Mouse (Mus musculus): Measurements from ENCODE around the gene Spi1.
A peak's percentile ranks its signal among the peaks of the same experiment; 100 is the strongest.

Spi1 gene

DNA sequence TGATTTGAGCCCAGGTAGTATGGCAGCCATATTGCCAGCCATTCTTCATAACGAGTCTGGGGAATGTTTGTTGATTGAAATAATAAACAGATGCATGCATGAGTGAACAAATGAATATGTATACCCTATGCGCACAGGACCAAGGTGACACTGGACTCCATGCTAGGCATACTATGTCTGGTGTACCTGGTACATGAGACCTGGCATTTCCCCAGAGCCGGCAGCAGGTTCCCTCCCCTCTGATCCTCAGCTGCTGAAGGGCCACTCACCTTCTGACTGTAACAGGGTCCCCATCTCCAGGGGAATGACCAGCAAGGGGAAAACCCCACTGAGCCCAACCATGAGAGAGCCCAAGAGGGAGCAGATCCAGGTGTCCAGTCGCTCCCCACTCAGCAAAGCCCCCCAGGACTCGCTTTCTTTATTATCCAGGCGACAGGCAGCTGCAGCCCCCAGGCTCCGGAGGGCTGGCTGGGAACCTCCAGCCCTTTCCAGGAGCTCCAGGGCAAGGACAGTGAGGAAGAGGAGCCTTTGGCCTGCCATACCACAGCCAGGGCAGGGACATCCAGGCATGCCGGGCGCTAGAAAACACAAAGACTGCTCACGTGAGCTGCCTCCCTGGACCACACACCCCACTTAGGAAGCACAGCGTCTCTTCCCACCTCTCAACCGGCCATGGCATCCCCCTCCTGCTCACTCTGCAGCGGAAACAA is 13.9 kb upstream of the Spi1 start:
- no peak for DNase-seq (ENCODE audit: low read depth, low spot score)

DNA sequence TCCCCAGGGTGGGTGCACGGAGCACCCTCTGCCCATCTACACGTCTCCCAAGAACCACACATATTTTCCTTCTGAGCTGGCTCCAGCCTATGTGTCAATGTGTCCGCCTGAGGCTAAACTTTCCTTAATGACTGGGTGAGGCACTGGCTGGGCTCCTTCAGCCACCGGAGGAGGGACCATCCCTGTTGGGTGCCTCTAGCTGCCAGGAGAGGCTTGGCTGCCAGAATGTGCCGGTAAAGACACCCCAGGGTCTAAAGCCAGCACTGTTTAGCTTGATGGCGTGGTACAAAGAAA is 13.4 kb upstream of the Spi1 start:
- no peak for DNase-seq (ENCODE audit: low read depth, low spot score)

DNA sequence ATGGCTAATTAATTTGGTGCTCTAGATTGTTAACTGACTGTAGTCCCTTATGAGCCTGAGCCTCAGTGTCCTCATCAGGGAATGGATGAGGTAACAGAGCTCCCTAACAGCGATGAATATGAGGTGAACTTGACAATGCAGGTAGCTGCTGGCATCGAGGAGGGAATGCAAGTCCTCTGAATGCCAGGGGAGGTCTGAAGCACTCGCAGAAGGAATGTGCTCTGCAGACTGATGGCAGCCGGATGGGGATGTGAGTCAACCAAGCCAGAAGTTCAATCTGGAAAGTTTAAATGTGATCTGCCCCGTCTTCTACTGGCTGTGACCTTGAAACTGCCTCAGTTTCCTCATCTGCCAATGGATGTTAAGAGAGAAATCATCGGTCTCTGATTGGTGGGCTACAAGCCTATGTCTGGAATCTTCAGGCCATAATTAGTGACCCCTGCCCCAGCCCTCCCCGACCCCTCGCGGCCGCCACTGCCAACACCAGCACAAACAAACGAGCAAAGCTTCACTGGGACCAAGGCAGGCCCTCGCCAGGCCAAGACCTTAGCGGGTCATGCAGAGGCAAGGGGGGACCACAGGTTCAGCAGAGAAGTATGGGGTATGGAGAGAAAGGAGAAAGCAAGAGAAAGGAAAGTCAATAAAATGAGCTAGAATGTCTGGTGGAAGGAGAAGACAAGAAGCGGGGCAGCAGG is 12.7 kb upstream of the Spi1 start:
- DNase-seq (ENCODE audit: low read depth, low spot score) = no peak

DNA sequence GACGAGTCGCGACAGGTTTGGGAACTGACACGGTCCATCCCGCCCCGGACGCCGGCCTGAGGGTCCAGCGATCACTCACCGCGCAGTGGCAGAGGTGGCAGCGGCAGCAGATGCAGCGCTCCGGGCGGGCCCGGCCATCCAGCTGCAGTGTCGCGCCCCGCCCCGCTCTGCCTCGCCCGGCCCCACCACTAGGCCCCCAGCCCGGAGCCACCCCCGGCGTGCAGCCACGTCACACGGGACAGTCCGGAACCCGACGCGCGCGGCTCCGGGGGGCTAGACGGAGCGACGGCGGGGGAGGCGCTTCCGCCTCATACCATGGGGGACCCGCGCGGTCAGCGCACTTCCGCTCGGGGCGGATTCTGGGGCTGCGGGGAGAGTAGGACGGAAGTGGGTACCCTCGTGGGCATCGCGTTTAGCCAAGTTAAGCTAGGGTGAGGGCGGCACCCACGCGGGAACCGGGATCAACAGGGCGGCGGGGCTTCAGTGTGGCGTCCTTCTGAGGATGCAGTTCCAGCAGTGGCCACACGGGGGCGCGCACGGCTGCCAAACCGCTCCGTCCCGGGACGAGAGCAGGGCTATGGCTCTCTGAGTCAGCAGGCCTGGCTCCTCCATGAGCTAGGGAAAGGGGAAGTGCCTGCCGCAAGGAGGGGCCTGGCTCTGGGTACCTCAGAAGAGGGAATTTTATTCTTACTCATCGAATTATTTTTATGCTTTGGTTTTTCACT is 12.0 kb upstream of the Spi1 start, which contains the start of gene Slc39a13:
Gene Slc39a13 (minus strand): TSS at position 342 of the 725 bp plus-strand sequence.
- peak; percentile 85 for DNase-seq (ENCODE audit: low read depth, low spot score)

DNA sequence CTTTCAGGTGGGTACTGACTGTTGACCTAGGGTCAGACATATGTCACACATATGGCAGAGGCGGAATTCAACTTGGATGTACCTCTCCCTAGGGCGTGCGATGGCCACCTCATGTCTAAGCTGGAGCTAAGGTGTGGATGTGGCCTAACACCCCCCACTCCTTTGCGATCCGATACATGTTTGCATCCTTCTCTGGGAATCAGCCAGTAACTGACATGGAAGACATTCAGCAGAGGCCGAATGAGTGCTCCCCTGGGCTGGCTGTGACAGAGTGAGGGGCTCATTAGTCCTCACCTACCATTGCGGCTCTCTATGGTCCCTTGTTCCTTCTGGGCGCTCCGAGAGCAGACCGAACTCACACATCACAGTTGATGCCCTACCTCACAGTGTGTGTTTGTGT is 11.1 kb upstream of the Spi1 start:
- no peak for DNase-seq (ENCODE audit: low read depth, low spot score)

DNA sequence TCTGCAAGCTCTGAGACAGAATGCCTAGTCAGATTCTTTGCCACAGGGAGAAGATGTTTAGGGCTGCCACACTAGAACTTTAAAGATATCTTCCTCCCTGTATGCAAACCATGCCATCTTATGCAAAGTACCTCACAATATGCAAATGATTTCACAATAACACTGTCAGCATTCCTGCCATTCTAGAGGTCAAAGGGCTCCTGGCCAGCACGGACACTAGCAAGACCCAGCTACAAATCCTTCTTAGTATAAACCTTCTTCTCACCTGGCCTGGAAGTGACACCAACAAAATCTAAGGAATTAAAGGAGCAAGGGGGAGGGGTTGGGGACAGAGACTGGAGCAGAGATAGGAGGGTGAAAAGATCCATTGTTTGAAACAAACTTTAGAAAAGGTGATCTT is 10.1 kb upstream of the Spi1 start:
- DNase-seq (ENCODE audit: low read depth, low spot score) = no peak

DNA sequence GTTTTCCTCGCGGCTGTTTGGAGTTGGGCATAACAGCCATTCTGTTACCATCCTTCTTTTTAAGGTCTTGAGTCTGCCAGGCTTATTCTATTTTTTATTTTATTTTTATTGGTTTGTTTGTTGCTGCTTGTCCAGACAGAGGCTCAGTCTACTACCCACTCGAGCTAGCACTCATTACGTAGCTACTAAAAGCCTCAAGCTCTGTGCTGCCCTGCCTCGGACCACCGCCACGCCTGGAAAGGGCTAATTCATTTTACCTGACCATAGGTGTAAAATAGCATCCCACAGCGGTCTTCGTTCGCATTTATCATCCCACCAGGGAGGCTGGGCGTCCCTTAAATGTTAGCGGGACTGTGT is 4.3 kb upstream of the Spi1 start:
- no peak for DNase-seq (ENCODE audit: low read depth, low spot score)

DNA sequence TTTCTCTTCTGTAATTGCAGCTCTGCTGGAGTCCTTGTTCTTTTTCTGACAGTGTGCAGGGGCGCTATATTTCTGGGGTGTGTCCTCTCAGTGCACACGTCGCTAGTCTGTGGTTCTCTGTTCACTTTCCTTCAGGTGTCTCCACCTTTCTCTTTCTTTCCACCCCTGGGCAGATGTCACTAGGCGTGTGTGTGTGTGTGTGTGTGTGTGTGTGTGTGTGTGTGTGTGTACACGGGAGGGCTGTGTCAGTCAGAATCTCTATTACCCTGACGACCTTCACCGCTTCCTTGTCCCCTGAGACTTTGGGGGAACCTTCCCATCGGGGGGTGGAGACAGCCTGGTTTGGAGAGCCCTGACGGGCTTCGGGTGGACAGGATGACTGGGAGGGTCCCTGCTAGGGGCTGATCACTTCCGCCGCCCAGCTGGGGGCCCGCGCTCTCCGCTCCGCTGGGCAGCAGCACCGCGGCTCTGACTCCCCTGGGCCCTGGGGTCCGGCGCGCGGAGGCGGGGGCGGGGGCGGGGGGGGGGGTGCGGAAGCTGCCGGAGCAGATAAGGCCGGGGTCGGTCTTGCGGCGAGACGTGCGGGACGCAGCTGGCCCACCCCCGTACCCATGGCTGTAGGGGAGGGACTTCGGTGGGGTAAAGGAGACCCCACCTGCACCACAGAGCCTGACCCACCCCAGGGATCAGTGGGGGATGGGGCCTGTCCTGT is 3.7 kb upstream of the Spi1 start:
- no peak for DNase-seq (ENCODE audit: low read depth, low spot score)

DNA sequence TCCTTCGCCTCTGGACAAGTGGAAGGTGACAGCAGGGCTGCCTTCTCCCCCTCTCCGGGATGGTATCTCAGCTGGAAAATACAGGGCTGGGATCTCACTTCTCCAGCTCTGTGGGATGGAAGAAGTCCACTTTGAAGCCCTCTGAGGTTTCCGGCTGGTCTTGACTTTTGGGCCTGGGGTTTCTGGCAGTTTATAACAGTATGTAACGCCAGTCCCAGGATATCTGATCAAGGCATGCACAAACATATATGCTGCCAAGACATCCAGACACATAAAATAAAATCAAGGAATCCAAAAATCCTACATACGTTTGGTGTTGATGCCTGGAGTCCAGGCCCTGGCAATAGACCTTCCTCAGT is 3.2 kb upstream of the Spi1 start:
- DNase-seq (ENCODE audit: low read depth, low spot score) = no peak

DNA sequence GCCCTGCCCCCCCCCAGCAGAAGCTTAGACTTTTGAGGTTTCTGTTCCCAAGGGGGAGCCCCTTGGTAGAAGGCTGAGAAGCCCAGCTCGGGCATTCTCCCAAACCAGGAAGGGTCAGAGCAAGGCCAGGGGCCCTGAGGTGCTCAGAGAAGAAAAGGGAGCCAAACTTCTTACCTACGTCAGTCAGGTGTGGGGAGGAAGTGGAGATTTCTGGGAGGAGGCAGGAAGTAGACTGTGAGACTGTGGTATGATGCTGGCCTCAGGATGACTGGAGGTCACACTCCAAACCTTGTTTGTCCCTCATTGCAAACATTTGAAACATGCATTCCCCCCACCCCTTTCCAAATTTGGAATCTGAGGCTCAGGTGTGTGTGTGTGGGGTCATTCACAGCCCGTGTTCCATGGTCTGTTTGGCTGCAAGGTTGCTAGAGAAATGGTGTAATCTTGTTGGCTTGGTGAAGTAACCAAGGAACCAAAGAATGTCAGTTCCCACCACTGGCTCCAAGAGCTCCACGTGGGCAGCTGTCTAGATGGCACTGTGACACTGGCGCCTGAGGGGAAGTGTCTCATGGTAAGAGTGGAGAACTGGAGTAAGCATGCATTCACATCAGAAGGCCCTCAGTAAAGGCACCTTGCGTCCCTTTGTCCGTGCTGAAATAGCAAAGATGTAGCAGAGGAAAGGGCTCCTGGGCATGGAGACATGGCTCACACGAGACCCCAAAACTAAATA is 1.2 kb upstream of the Spi1 start:
- no peak for DNase-seq (ENCODE audit: low read depth, low spot score)

DNA sequence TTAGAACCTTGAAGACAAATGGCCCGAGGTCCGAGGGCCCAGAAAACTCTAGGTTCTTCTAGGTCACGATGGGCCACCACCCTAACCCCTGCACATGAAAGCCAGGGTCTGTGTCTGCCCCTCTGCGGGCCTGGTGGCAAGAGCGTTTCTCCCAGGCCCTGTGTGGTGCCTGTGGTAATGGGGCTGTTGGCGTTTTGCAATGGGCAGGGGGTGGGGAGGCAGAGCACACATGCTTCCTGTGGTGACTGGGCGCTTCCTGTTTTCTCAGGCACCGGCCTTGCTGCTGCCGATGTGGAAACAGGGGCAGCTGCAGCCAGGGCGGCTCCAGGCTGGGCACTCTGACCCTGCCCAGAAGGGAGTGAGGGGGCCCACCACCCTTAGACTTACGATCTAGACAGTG is 654 bp downstream of the Spi1 start:
- DNase-seq (ENCODE audit: low read depth, low spot score) = no peak

DNA sequence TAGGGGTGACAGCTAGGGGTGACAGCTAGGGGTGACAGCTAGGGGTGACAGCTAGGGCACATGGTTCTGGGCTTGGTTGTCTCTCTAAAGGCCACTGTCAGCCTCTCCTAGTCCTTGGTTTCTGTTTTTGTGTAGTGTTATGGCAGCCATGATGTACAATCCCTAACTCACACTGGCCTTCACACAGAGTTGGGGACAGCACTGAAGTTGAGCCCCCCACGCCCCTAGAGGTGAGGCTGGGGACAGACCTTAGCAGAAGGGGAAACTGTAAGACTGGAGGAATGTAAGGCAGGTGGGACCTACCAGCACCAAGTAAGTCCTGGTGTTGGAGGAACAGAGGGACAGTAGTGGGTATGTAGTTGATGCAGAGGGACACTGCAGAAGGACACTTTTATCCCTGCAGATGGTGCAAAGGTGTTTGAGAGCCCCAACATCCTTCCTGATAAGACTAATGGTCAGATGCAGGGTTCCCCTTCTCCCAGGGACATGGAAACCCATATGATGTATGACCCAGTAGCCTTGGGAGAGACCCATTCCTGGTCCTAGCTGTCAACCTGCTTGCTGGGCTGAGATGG is 1.3 kb downstream of the Spi1 start:
- no peak for DNase-seq (ENCODE audit: low read depth, low spot score)

DNA sequence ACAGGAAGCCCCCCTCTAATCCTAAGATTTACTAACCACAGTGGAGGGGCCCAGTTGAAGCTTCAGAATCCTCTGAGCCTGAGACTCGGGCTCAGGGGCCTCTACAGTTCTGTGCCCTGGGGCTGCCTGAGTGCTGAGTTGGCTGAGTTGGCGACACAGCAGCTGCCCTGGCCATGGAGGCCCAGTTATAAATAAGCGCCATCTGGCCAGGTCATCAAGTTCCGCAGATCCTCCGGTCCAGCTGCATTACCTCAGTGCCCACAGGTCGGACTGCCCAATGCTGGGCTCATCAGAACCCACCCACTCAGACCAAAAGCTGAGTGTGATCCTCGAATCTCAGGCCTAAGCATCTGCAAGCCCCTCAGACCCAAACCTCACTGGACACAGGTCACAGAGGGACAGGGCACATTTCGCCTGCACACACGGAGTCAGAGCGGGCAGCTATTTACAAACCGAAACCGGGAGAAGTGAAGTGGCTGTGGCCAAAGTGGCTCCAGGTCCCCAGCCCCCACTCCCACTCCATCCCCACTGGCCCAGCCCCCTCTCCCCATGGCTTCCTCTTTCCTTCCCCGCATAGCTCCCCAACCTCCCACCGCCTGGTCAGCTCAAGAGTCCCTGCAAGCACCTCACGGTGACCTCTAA is 2.1 kb downstream of the Spi1 start:
- no peak for DNase-seq (ENCODE audit: low read depth, low spot score)

DNA sequence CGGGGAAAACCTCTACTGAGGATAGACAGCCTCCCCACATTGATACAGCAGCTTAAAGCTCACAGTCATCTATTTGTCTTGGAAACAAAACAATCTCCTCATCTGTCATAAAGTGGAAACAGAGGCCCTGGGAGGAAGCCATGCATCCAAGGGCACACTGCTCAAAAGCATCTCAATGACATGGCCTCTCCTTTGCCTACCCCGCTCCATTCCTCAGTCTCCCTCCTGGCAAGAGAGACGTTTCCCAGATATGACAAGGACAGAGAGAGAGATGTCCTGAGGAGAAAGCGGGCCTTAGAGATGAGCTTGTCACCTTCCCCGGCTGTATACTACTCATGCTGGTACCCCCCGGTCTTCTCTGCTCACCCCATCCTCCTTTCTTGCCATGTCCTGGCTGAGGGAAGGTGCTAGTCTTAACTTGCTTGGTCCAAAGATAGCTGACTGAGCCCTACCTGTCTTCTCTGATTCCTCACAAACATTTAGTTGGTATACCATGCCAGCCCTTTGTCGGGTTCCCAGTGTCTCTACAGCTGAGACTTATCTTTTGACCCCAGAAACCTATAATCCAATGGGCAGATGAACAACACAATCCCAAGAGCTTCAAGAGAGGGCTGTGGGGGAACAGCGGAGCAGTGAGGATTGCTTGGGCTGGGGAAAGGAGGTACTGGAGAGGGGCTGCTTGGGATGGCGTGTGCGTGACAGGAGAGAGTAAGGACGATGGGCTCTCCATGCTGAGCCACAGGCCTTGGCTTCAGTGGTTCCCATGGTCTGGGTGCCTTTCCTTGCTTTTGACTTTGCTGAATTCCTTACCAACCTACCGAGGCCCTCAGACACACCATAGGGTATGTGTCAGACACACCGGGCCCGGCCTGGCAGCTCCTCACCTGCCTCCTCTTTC is 3.6 kb downstream of the Spi1 start:
- DNase-seq (ENCODE audit: low read depth, low spot score) = no peak

DNA sequence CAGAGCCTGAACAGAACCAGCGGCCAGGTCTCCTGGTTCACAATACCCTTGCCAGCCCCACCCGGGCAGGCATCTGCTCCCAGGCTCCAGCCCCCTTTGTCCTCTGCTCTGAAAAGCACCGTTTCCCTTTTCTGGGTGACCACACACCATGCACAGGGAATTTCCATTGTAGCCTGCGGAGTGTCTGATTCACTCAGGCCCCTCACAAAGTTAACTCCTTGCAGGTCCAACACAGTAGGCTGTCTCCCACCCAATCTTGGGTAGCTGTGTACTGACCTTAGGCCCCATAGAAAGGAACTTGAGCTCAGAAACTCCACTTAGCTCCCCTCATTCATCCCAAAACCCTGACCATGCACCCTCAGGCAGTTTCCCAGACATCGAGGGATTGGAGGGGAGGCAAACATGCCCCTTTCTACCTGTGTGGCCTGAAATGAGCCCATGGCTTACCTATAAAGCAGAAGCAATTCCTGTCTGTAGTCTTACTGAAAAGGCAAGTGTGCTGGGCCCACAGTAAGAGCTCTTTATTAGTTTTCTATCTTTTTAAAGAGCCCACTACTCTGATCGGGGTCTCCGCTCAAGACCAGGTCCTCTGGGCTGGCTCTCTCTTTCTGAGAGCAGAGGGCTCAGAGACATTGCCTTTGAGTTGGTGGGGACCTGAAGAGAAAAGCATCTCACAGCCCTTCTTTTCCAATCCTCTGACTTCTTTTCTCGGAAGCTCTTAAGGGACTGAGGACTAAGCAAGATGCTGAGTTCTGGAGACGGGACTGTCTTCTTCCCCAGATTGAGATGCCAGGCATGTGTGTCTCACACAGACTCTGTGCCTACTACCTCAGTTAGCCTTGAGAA is 4.4 kb downstream of the Spi1 start:
- no peak for DNase-seq (ENCODE audit: low read depth, low spot score)

DNA sequence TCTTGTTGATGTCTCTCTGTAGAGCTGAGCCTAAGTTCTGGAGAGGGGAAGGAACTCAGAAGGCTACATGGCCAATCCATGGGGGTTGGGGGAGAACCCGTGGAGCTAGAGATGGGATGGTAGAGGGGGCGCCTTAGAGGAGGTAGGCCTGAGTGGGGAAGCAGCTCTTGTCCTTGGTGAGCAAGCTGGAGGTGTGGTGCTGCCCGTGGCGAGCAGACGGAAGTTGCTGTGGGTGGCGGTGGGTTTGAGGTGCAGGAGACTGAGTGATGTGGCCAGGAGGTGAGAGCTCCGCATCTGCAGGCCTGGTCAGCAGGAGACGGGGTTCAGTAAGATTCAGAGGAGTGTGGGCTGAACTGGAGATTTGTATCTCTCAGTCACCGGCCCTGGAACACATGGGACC is 5.3 kb downstream of the Spi1 start:
- DNase-seq (ENCODE audit: low read depth, low spot score) = no peak

DNA sequence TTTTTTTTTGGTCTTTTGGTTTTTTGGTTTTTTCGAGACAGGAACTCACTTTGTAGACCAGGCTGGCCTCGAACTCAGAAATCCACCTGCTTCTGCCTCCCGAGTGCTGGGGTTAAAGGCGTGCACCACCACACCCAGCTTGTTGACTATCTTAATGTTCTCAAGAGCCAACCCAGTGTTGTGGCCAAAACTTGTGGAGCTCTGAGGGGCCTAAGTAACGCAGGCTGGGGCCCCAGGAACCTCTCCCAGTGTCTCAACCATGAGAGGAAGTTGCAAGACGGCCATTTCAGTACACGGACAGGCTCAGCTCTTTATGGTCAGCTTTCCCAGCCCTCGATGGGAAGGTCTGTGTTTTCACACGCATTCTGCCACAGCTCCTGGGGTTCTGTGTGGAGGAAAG is 6.8 kb downstream of the Spi1 start:
- DNase-seq (ENCODE audit: low read depth, low spot score) = no peak

DNA sequence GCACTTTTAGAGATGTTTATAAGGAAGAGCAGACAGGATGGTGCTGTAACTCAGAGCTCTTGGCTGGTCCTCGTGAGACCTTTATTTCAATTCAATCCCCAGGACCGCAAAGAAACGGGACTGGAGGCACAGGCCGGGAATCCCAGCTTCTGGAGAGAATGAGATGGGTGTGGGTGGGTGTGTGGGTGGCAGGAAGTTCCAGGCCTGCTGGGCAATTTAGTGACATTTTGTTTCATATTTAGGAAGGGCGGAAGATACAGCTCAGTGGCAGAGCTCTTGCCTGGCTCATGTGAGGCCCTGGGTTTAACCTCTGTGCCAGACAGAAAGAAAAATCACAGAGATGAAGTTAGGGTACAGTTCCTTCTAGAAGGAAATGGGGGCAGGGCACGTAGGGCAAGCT is 8.0 kb downstream of the Spi1 start:
- DNase-seq (ENCODE audit: low read depth, low spot score) = no peak

DNA sequence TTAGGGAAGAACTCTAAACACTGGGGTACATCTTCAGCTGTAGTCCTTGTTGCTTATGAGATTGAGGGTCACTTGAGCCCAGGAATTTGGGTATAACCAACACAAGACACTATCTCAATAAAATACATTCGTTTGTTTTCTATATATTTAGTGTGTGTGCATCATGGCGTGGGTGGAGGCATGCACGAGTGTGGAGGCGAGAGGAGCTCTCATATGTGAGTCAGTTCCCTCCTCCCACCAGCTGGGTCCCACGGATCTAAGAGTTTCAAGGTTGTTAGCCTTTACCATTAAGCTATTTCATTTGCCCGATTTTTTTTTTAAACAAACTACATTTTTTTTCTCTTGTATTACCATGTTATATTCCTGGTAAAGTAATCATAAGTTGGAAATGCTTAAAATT is 8.6 kb downstream of the Spi1 start:
- no peak for DNase-seq (ENCODE audit: low read depth, low spot score)
